Mouse (Mus musculus) gastrocnemius, postnatal 14 days (tissue): ENCODE measurements around the gene Olfr378. TPM values are rescaled to one million over a fixed set of nuclear protein-coding genes. Genes with fewer than 3 reads are reported as not detected.

ENCODE experiments used
- DNase-seq: peaks from one replicate; pipeline ENCODE4 v3.0.0; 2021; ENCODE audit warnings: mixed read lengths
- intact Hi-C: fragments of 180-260 bp; cut with DNase I; formaldehyde crosslinking; loops from one replicate; pipeline ENCODE4 v1.15.1; 2025; ENCODE audit warnings: low total_unique reads
- long read RNA-seq, 2 experiments: library from polyadenylated mRNA; stranded (forward); transcript quantifications; one replicate each; pipeline ENCODE4 v2.0.0; 2021
- total RNA-seq, 2 experiments: library from RNA; stranded (reverse); gene quantifications; 2 replicates each; pipeline ENCODE4 v1.2.3; 2021

Gene Olfr378
- not detected for total RNA-seq
- long read RNA-seq, experiment 1, result 0 reads
- long read RNA-seq, experiment 2, result 0 reads

- DNase-seq, result no peak
- intact Hi-C loops, result no loop called here
Measured at GRCm38 (mm10) chr11:73428377-73428776, at the start of gene Olfr378. Gene Olfr378, minus strand, starts transcription at chr11:73428477.

DNA sequence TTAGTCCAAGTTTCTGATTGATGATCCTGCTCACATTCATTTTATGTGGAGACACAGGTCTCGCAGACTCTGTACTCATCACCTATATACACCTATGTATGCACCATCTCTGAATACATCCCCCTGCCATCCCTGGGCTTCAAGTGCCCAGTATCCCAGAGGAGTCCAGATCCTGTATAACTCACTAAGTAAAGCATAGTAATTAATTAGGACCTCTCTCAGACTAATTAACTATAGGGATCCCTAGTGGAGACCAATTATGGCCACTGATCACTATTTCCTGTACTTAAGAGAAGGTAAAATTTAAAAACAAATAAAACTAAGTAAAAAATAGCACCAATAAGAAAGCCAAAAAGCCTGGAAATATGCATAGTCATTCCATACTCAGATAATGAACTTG is 29.1 kb upstream of the Olfr378 start, which contains the start of gene Olfr380:
Gene Olfr380, minus strand, starts transcription at position 101 of the 400 bp plus-strand sequence.
- no peak for DNase-seq
- intact Hi-C loops, result no loop called here

DNA sequence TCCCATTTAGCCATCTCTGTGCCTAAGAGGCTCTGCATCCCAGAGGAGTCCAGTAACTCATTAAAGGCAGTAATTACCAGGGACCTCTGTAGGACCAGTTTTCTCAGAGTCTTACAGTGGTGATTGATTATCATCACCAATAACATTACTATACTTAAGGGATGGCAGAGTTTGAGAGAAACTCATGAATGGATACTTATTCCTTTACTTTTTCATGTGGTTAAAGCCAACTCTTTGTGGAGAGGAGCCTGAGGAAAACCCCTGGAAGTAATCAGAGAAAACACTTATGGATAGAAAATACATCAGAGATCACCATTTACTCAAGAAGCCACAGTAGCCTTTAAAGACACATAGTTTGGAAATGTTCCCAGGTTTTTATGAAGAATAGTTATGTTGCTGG is 28.8 kb downstream of the Olfr378 start, which contains the start of gene Olfr1:
Gene Olfr1, minus strand, starts transcription at position 101 of the 400 bp plus-strand sequence.
- no peak for DNase-seq
- intact Hi-C loops, result no loop called here

GRCm38 (mm10) chr11:73395374-73395773 is 32.9 kb downstream of the Olfr378 start:
- intact Hi-C loops, result no loop called here
- no peak for DNase-seq

Other genes with a start within 250 kb of the Olfr378 start
- gene Ctns, start 229.4 kb downstream of the Olfr378 start, total RNA-seq, result 1 to 10 TPM; 8.3 to 8.8 TPM
- 1 to 10 TPM; 1.3 to 1.7 TPM for gene Shpk, start 229.0 kb downstream of the Olfr378 start, total RNA-seq
- under 1 TPM; 0.11 to 0.16 TPM for gene Trpv1, start 194.2 kb downstream of the Olfr378 start, total RNA-seq
- gene Trpv3, start 161.1 kb downstream of the Olfr378 start, total RNA-seq, result under 1 TPM; 0.04 to 0.06 TPM
- 1 to 10 TPM; 1.2 to 1.8 TPM for gene Aspa, start 98.9 kb downstream of the Olfr378 start, total RNA-seq
- not detected for gene Gm49340, start 98.7 kb downstream of the Olfr378 start, total RNA-seq
- gene Spata22, start 98.7 kb downstream of the Olfr378 start, total RNA-seq, result not detected
- gene Olfr20, start 77.7 kb downstream of the Olfr378 start, total RNA-seq, result not detected
- gene Olfr376, start 57.2 kb downstream of the Olfr378 start, total RNA-seq, result not detected
- gene Olfr1, start 28.9 kb downstream of the Olfr378 start, total RNA-seq, result not detected
- not detected for gene Olfr380, start 29.0 kb upstream of the Olfr378 start, total RNA-seq
- not detected for gene Olfr381, start 63.1 kb upstream of the Olfr378 start, total RNA-seq
- not detected for gene Olfr382, start 88.7 kb upstream of the Olfr378 start, total RNA-seq
- gene Olfr385, start 164.5 kb upstream of the Olfr378 start, total RNA-seq, result not detected
- gene Olfr384, start 170.1 kb upstream of the Olfr378 start, total RNA-seq, result not detected